Mouse (Mus musculus) liver, embryonic 13.5 days (tissue): Measurements from ENCODE around the gene Nlrx1. TPM values are rescaled to one million over a fixed set of nuclear protein-coding genes. Genes with fewer than 3 reads are reported as not detected.

Experiments
- polyA plus RNA-seq: library from polyadenylated mRNA; unstranded; fragments of >200 nt; fragmentation: Nextera tagmentation; extraction: Ambion mirVana; gene quantifications from 2 replicates; pipeline ENCODE4 v1.2.1, GENCODE M21; 2015

The Nlrx1 gene
- polyA plus RNA-seq, 1 experiment from 2014 or later = 3.2 TPM

Other genes starting within 250 kb of the Nlrx1 start
- 0.15 and 0.24 TPM in 2 replicates for gene Thy1, start 225.2 kb downstream of the Nlrx1 start, polyA plus RNA-seq
- 1.8 and 3.0 TPM in 2 replicates for gene Usp2, start 201.6 kb downstream of the Nlrx1 start, polyA plus RNA-seq
- not detected in 2 replicates for gene Mfrp, start 166.9 kb downstream of the Nlrx1 start, polyA plus RNA-seq
- 0.17 and 0.20 TPM in 2 replicates for gene C1qtnf5, start 161.4 kb downstream of the Nlrx1 start, polyA plus RNA-seq
- 0.05 TPM in 1 of 2 replicates, not detected in the other for gene Gm49380, start 155.1 kb downstream of the Nlrx1 start, polyA plus RNA-seq
- 36.9 and 38.7 TPM in 2 replicates for gene Rnf26, start 155.1 kb downstream of the Nlrx1 start, polyA plus RNA-seq
- gene Mcam, start 134.1 kb downstream of the Nlrx1 start, polyA plus RNA-seq = 3.7 and 4.0 TPM in 2 replicates
- 5.7 and 7.2 TPM in 2 replicates for gene Cbl, start 34.5 kb downstream of the Nlrx1 start, polyA plus RNA-seq
- not detected in 2 replicates for gene Ccdc153, start 27.9 kb downstream of the Nlrx1 start, polyA plus RNA-seq
- 0.06 and 0.24 TPM in 2 replicates for gene Pdzd3, start 17.1 kb downstream of the Nlrx1 start, polyA plus RNA-seq
- 11.1 and 13.0 TPM in 2 replicates for gene Abcg4, start 20.0 kb upstream of the Nlrx1 start, polyA plus RNA-seq
- 11.4 and 11.5 TPM in 2 replicates for gene Hinfp, start 37.1 kb upstream of the Nlrx1 start, polyA plus RNA-seq
- 6.4 and 8.2 TPM in 2 replicates for gene C2cd2l, start 51.7 kb upstream of the Nlrx1 start, polyA plus RNA-seq
- 20.7 and 23.0 TPM in 2 replicates for gene Dpagt1, start 57.4 kb upstream of the Nlrx1 start, polyA plus RNA-seq
- gene H2afx, start 66.1 kb upstream of the Nlrx1 start, polyA plus RNA-seq = 208 and 210 TPM in 2 replicates
- 1,411 and 1,456 TPM in 2 replicates for gene Hmbs, start 75.6 kb upstream of the Nlrx1 start, polyA plus RNA-seq
- gene Vps11, start 93.1 kb upstream of the Nlrx1 start, polyA plus RNA-seq = 14.8 and 15.3 TPM in 2 replicates
- gene Hyou1, start 110.9 kb upstream of the Nlrx1 start, polyA plus RNA-seq = 15.8 and 19.0 TPM in 2 replicates
- 18.4 and 21.3 TPM in 2 replicates for gene Slc37a4, start 128.3 kb upstream of the Nlrx1 start, polyA plus RNA-seq
- 1,487 and 1,590 TPM in 2 replicates for gene Rps25, start 138.5 kb upstream of the Nlrx1 start, polyA plus RNA-seq
- 68.3 and 69.4 TPM in 2 replicates for gene Trappc4, start 139.0 kb upstream of the Nlrx1 start, polyA plus RNA-seq
- 13.8 and 16.6 TPM in 2 replicates for gene Ccdc84, start 150.0 kb upstream of the Nlrx1 start, polyA plus RNA-seq
- not detected in 2 replicates for gene Foxr1, start 172.5 kb upstream of the Nlrx1 start, polyA plus RNA-seq
- gene Upk2, start 186.4 kb upstream of the Nlrx1 start, polyA plus RNA-seq = not detected in 2 replicates
- 1.0 and 1.5 TPM in 2 replicates for gene Bcl9l, start 214.2 kb upstream of the Nlrx1 start, polyA plus RNA-seq